In the genomic region with DNA sequence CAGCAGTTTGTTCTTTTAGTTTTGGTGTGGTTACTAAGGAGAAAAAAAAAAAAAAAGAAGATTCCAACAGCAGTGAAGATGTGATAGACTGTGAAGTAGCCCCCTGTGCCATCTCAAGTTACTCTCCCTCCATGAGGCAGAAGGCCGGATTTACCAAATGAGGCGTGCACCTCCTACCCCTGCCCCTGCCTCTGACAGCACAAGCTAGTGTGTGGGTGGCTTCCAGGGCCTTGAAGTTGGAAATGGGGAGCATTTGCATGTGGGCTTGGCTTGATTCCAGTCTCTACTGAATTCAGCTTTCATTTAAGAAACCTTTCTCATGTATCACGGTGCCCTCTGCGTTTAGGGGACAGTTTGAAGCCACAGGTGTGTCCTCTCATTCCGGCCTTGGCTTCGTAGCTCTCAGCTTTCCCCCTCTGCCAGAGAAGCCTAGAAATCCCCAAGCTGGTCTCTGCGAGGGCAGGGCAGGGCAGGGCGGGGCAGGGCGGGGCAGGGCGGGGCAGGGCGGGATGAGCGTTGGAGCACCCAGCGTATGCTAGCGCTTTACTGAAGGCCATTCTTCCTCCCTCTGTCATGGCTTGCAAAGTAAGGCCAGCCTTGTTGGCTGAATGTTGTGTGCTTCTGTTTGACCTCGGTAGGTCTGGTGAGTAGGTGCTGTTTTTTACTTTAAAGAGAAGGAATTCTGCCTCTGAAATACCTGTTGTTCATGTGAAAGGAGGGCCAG, we compare ENCODE assay signal across 9 mouse cellular contexts. TPM values are rescaled to one million over a fixed set of nuclear protein-coding genes. Genes with fewer than 3 reads are reported as not detected.
DNase-seq lines count a peak whose midpoint lies in the region; ATAC-seq and TF ChIP-seq lines count a peak whose summit lies in the region.
"Had no signal": no experiment of that assay in that cellular context is flagged by ENCODE, and none has a peak within 500 bp of the region (broad histone marks: within the 10 kb centered on the region; RNA-seq: fewer than 3 reads in every experiment).

No protein-coding gene starts in this region.

- no peaks in the 10 kb centered on the region for H3K27me3 ChIP-seq in hindbrain, embryonic 10.5 days (ENCODE audit: insufficient read depth, poor library complexity, severe bottlenecking)
- no peaks in the 10 kb centered on the region for H3K27me3 ChIP-seq in hindbrain, embryonic 16.5 days (replicated peaks; ENCODE audit: control insufficient read depth, insufficient read depth, low read length)
- H3K27me3 ChIP-seq in E14TG2a.4 (ENCODE audit: insufficient read depth, low read length), result no peaks in the 10 kb centered on the region
- H3K27me3 ChIP-seq in limb, embryonic 13.5 days, result no peaks in the 10 kb centered on the region

- no peaks in the 10 kb centered on the region for H3K36me3 ChIP-seq in hindbrain, embryonic 10.5 days
- no peaks in the 10 kb centered on the region for H3K36me3 ChIP-seq in hindbrain, embryonic 16.5 days (ENCODE audit: control insufficient read depth, insufficient read depth, low read length)
- peaks cover 12% of the 10 kb centered on the region; the same call in 1 of the 2 replicates for H3K36me3 ChIP-seq in E14TG2a.4 (ENCODE audit: insufficient read depth, low read length)
- no peaks in the 10 kb centered on the region; the same call in 1 of the 2 replicates for H3K36me3 ChIP-seq in limb, embryonic 13.5 days

- ATAC-seq in hindbrain, embryonic 16.5 days, result no peak
- ATAC-seq in limb, embryonic 13.5 days (ENCODE audit: low FRiP score, low read depth), result 0 out of 2 replicates have a peak, but pooled peaks have one; percentile 40

- no peak overlapping the region for H3K27ac ChIP-seq in hindbrain, embryonic 10.5 days
- H3K27ac ChIP-seq in hindbrain, embryonic 16.5 days (ENCODE audit: low read depth, low read length), result no peak overlapping the region
- no peak overlapping the region for H3K27ac ChIP-seq in limb, embryonic 13.5 days

- no peak for TF ChIP-seq POLR2A in lung, adult 2 months (IDR thresholded peaks at IDR 0.05; ENCODE audit: borderline replicate concordance, extremely low read depth, low read depth, low read length)

- 24% methylated on average over 15 of the region's 15 CpGs for WGBS in hindbrain, embryonic 10.5 days
- 33% methylated on average over 15 of the region's 15 CpGs for WGBS in hindbrain, embryonic 16.5 days
- WGBS in limb, embryonic 13.5 days, result 37% methylated on average over 15 of the region's 15 CpGs
- WGBS in lung, adult 2 months, result 65% methylated on average over 15 of the region's 15 CpGs

- H3K9ac ChIP-seq in hindbrain, embryonic 16.5 days (ENCODE audit: low read depth, low read length), result no peak overlapping the region
- no peak overlapping the region for H3K9ac ChIP-seq in limb, embryonic 13.5 days

- DNase-seq in hindbrain, embryonic 10.5 days (ENCODE audit: low spot score), result peak; percentile 16
- peak; percentile 16 for DNase-seq in embryo, embryonic 9.5 days (ENCODE audit: extremely low spot score)
- DNase-seq in gastrocnemius, adult 8-10 months (ENCODE audit: low spot score in 2 of 2), result no peak
- DNase-seq in lung, postnatal 14 days, result no peak
- DNase-seq in lung, adult 2 months, result no peak
- DNase-seq: lung, adult 18-20 months had no signal

- H3K4me2 ChIP-seq in hindbrain, embryonic 16.5 days (ENCODE audit: low read length), result no peak overlapping the region
- H3K4me2 ChIP-seq in limb, embryonic 13.5 days (replicated peaks), result peak overlapping the region; percentile 23; the same call in 1 of the 2 replicates

- TF ChIP-seq CTCF in E14TG2a.4 (conservative IDR thresholded peaks at IDR 0.05; ENCODE audit: low read length), result no peak
- TF ChIP-seq CTCF in lung, adult 2 months (IDR thresholded peaks at IDR 0.05; ENCODE audit: insufficient read depth, low read length), result no peak

- no peak overlapping the region for H3K4me3 ChIP-seq in hindbrain, embryonic 10.5 days
- H3K4me3 ChIP-seq in hindbrain, embryonic 16.5 days (ENCODE audit: low read length), result no peak overlapping the region
- peak overlapping the region; percentile 57 for H3K4me3 ChIP-seq in E14TG2a.4 (replicated peaks; ENCODE audit: low read length)
- H3K4me3 ChIP-seq in limb, embryonic 13.5 days, result no peak overlapping the region
- H3K4me3 ChIP-seq in lung, adult 2 months (replicated peaks; ENCODE audit: extremely low read depth, low read depth, low read length), result no peak overlapping the region

- no peaks in the 10 kb centered on the region for H3K9me3 ChIP-seq in hindbrain, embryonic 10.5 days
- H3K9me3 ChIP-seq in hindbrain, embryonic 16.5 days (ENCODE audit: control insufficient read depth, low read length), result no peaks in the 10 kb centered on the region
- no peaks in the 10 kb centered on the region for H3K9me3 ChIP-seq in E14TG2a.4 (ENCODE audit: low read length)
- H3K9me3 ChIP-seq in limb, embryonic 13.5 days, result no peaks in the 10 kb centered on the region

- peaks cover 36% of the 10 kb centered on the region for H3K4me1 ChIP-seq in hindbrain, embryonic 10.5 days (replicated peaks)
- peaks cover 4% of the 10 kb centered on the region for H3K4me1 ChIP-seq in hindbrain, embryonic 16.5 days (ENCODE audit: control insufficient read depth, insufficient read depth, low read depth, low read length)
- peaks cover 83% of the 10 kb centered on the region for H3K4me1 ChIP-seq in E14TG2a.4 (replicated peaks; ENCODE audit: low read depth, low read length)
- peaks cover 36% of the 10 kb centered on the region for H3K4me1 ChIP-seq in limb, embryonic 13.5 days
- H3K4me1 ChIP-seq in lung, adult 2 months (ENCODE audit: control insufficient read depth, insufficient read depth, low read length), result peaks cover 17% of the 10 kb centered on the region

RNA-seq across cellular contexts. Expression of a gene that starts 21.6 kb away (rescaled TPM):
- polyA plus RNA-seq in hindbrain, embryonic 10.5 days (2016; fragmentation: Nextera tagmentation; extraction: Ambion mirVana), result 10.3 and 10.8 TPM in 2 replicates
- polyA plus RNA-seq in hindbrain, embryonic 16.5 days (2015; fragmentation: Nextera tagmentation; extraction: Ambion mirVana), result 18.3 and 21.5 TPM in 2 replicates
- 14.2 and 15.8 TPM in 2 replicates for polyA plus RNA-seq in limb, embryonic 13.5 days (2015; fragmentation: Nextera tagmentation; extraction: Ambion mirVana)
- 1 to 10 TPM; 2.0 to 5.0 (median 3.4) TPM for total RNA-seq in gastrocnemius, adult 8-10 months (2022)
- 11.8 and 15.1 TPM in 2 replicates for polyA plus RNA-seq in lung, adult 2 months (2012; rRNA removed)

Comparison
In these comparisons a context has a peak if more than half of its experiments do, and no peak if none do; other contexts are left out.
1. DNase-seq: peak in hindbrain, embryonic 10.5 days (single experiment) and embryo, embryonic 9.5 days (single experiment); none in gastrocnemius, adult 8-10 months (0 of 2), lung, postnatal 14 days (single experiment) and lung, adult 2 months (single experiment).